Mouse (Mus musculus): ENCODE data around the gene Stk35. TPM values are rescaled to one million over a fixed set of nuclear protein-coding genes. Genes with fewer than 3 reads are reported as not detected.

The Stk35 gene
- 8.7 and 16.4 TPM in 2 replicates for polyA plus RNA-seq (2014; fragmentation: Nextera tagmentation; extraction: Ambion mirVana)

DNA sequence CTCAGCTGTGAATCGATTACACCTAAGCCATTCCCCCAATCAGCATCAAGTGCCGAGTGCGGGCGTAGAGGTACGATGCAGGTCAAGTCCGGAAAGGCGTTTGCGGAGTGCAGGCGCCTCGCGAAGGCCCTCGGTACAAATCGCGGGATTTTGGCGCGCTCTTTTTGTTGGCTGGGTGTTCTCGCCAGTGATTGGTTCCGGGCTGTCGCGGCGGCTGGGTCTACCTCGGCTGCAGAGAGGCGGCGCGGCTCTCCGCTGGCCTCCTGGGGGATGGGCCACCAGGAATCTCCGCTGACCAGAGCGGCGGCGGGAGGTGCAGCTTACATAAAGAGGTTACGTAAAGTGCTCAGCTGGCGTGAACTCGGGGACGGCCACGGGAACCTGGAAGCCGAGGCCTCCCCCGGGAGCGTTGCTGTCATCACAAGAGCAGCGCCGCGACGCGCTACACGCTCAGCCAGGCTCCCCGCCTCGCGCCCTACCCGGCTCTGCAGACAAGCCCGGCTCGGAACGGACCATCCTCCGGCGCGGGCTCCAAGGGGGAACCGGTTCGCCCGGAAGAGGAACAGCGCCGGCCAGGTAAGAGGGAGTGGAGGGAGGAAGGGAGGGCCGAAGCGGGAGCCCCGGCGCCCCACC is at the start of gene Stk35:
Gene Stk35, plus strand, starts transcription at position 247 of the 633 bp plus-strand sequence.
- under 1% methylated on average over 60 of the region's 63 CpGs for WGBS
- ATAC-seq (ENCODE audit: low FRiP score, low TSS enrichment), result peak; percentile 93
- H3K27ac ChIP-seq (ENCODE audit: low read depth, low read length), result peak within 1 kb of the TSS; percentile 91
- H3K4me1 ChIP-seq (ENCODE audit: control insufficient read depth, insufficient read depth, low read length), result peaks cover 17% of the 10 kb centered on the region
- peaks cover 13% of the 10 kb centered on the region; the same call in 1 of the 2 replicates for H3K36me3 ChIP-seq (ENCODE audit: control insufficient read depth, insufficient read depth, low read length)
- H3K4me2 ChIP-seq (replicated peaks; ENCODE audit: low read depth, low read length), result peak within 1 kb of the TSS; percentile 81
- H3K9ac ChIP-seq (ENCODE audit: low read depth, low read length), result peak within 1 kb of the TSS; percentile 91
- H3K27me3 ChIP-seq (ENCODE audit: control insufficient read depth, insufficient read depth, low read length), result no peaks in the 10 kb centered on the region
- H3K4me3 ChIP-seq (ENCODE audit: low read length), result peak within 1 kb of the TSS; percentile 76
- H3K9me3 ChIP-seq (ENCODE audit: control insufficient read depth, low read length), result no peaks in the 10 kb centered on the region

GRCm38 (mm10) chr2:129782046-129782445 is 18.3 kb upstream of the Stk35 start:
- H3K36me3 ChIP-seq (ENCODE audit: control insufficient read depth, insufficient read depth, low read length), result no peaks in the 10 kb centered on the region
- H3K4me2 ChIP-seq (replicated peaks; ENCODE audit: low read depth, low read length), result no peak overlapping the region
- no peak overlapping the region for H3K4me3 ChIP-seq (ENCODE audit: low read length)
- H3K4me1 ChIP-seq (ENCODE audit: control insufficient read depth, insufficient read depth, low read length), result no peaks in the 10 kb centered on the region
- no peak overlapping the region for H3K27ac ChIP-seq (ENCODE audit: low read depth, low read length)
- 91% methylated on average over 1 of the region's 1 CpGs for WGBS
- no peaks in the 10 kb centered on the region for H3K9me3 ChIP-seq (ENCODE audit: control insufficient read depth, low read length)
- no peak for ATAC-seq (ENCODE audit: low FRiP score, low TSS enrichment)
- H3K27me3 ChIP-seq (ENCODE audit: control insufficient read depth, insufficient read depth, low read length), result no peaks in the 10 kb centered on the region
- no peak overlapping the region for H3K9ac ChIP-seq (ENCODE audit: low read depth, low read length)

DNA sequence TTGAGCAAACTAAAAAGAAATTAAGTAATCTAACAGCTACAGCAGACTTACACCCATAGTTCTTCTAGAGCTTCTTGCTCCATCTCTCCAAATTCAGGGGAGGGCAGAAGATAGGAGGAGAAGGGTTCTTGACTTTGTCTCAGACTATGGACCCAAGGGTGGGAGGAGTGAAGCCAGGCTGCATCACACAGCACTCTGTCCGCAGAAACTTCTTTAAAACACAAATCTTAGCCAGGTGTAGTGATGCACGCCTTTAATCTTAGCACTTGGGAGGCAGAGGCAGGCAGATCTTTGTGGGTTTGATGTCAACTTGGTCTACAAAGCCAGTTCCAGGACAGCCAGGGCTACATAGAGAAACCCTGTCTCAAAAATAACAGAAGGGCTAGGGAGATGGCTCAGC is 3.8 kb upstream of the Stk35 start:
- ATAC-seq (ENCODE audit: low FRiP score, low TSS enrichment), result no peak
- no peaks in the 10 kb centered on the region for H3K4me1 ChIP-seq (ENCODE audit: control insufficient read depth, insufficient read depth, low read length)
- no peaks in the 10 kb centered on the region for H3K36me3 ChIP-seq (ENCODE audit: control insufficient read depth, insufficient read depth, low read length)
- 88% methylated on average over 2 of the region's 2 CpGs for WGBS
- H3K27ac ChIP-seq (ENCODE audit: low read depth, low read length), result no peak overlapping the region
- H3K4me2 ChIP-seq (replicated peaks; ENCODE audit: low read depth, low read length), result no peak overlapping the region
- H3K9me3 ChIP-seq (ENCODE audit: control insufficient read depth, low read length), result peaks cover 8% of the 10 kb centered on the region; the same call in 1 of the 2 replicates
- no peaks in the 10 kb centered on the region for H3K27me3 ChIP-seq (ENCODE audit: control insufficient read depth, insufficient read depth, low read length)
- H3K9ac ChIP-seq (ENCODE audit: low read depth, low read length), result no peak overlapping the region
- H3K4me3 ChIP-seq (ENCODE audit: low read length), result no peak overlapping the region

- Histone ChIP-seq H3K27ac (ENCODE audit: low read depth, low read length) (no peak overlapping the region), H3K9ac (ENCODE audit: low read depth, low read length) (no peak overlapping the region), H3K4me3 (ENCODE audit: low read length) (no peak overlapping the region), H3K36me3 (ENCODE audit: control insufficient read depth, insufficient read depth, low read length) (no peaks in the 10 kb centered on the region), H3K27me3 (ENCODE audit: control insufficient read depth, insufficient read depth, low read length) (no peaks in the 10 kb centered on the region), H3K9me3 (ENCODE audit: control insufficient read depth, low read length) (peaks cover 8% of the 10 kb centered on the region; the same call in 1 of the 2 replicates), H3K4me1 (ENCODE audit: control insufficient read depth, insufficient read depth, low read length) (peaks cover 9% of the 10 kb centered on the region), H3K4me2 (replicated peaks; ENCODE audit: low read depth, low read length) (no peak overlapping the region)
- ATAC-seq (ENCODE audit: low FRiP score, low TSS enrichment), result no peak
- WGBS, result 81% methylated on average over 1 of the region's 3 CpGs
These were observed 2.6 kb upstream of the Stk35 start for GRCm38 (mm10) chr2:129797709-129798108.

GRCm38 (mm10) chr2:129798410-129798809 is 1.9 kb upstream of the Stk35 start:
- Histone ChIP-seq H3K27me3 (ENCODE audit: control insufficient read depth, insufficient read depth, low read length) (no peaks in the 10 kb centered on the region), H3K36me3 (ENCODE audit: control insufficient read depth, insufficient read depth, low read length) (peaks cover 5% of the 10 kb centered on the region; the same call in 1 of the 2 replicates), H3K9ac (ENCODE audit: low read depth, low read length) (no peak overlapping the region), H3K4me1 (ENCODE audit: control insufficient read depth, insufficient read depth, low read length) (peaks cover 16% of the 10 kb centered on the region), H3K27ac (ENCODE audit: low read depth, low read length) (no peak overlapping the region), H3K4me2 (replicated peaks; ENCODE audit: low read depth, low read length) (no peak overlapping the region), H3K9me3 (ENCODE audit: control insufficient read depth, low read length) (peaks cover 8% of the 10 kb centered on the region; the same call in 1 of the 2 replicates), H3K4me3 (ENCODE audit: low read length) (no peak overlapping the region)
- no peak for ATAC-seq (ENCODE audit: low FRiP score, low TSS enrichment)

DNA sequence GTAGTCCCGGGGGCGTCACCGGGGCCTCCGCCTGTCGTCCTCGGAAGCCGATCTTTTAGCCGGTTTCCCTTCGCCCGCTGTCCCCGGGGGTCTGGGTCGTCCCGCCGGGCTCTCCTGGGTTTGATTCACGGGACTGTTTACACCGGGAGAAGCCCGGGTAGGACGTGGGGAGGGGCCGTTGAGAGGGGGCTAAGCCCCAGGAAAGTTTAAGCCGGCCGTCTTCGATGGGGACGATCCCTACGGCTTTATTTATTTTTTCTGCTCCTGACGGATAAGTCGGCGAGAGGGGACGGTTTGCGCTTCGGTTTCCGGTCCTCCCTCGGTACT is 550 bp downstream of the Stk35 start:
- peak overlapping the region; percentile 76 for H3K4me3 ChIP-seq (ENCODE audit: low read length)
- H3K27ac ChIP-seq (ENCODE audit: low read depth, low read length), result peak overlapping the region; percentile 91
- WGBS, result 1% methylated on average over 29 of the region's 32 CpGs
- ATAC-seq (ENCODE audit: low FRiP score, low TSS enrichment), result peak; percentile 61
- H3K27me3 ChIP-seq (ENCODE audit: control insufficient read depth, insufficient read depth, low read length), result no peaks in the 10 kb centered on the region
- H3K9me3 ChIP-seq (ENCODE audit: control insufficient read depth, low read length), result no peaks in the 10 kb centered on the region
- H3K36me3 ChIP-seq (ENCODE audit: control insufficient read depth, insufficient read depth, low read length), result peaks cover 15% of the 10 kb centered on the region; the same call in 1 of the 2 replicates
- peak overlapping the region; percentile 91 for H3K9ac ChIP-seq (ENCODE audit: low read depth, low read length)
- peak overlapping the region; percentile 61 for H3K4me2 ChIP-seq (replicated peaks; ENCODE audit: low read depth, low read length)
- H3K4me1 ChIP-seq (ENCODE audit: control insufficient read depth, insufficient read depth, low read length), result peaks cover 17% of the 10 kb centered on the region

DNA sequence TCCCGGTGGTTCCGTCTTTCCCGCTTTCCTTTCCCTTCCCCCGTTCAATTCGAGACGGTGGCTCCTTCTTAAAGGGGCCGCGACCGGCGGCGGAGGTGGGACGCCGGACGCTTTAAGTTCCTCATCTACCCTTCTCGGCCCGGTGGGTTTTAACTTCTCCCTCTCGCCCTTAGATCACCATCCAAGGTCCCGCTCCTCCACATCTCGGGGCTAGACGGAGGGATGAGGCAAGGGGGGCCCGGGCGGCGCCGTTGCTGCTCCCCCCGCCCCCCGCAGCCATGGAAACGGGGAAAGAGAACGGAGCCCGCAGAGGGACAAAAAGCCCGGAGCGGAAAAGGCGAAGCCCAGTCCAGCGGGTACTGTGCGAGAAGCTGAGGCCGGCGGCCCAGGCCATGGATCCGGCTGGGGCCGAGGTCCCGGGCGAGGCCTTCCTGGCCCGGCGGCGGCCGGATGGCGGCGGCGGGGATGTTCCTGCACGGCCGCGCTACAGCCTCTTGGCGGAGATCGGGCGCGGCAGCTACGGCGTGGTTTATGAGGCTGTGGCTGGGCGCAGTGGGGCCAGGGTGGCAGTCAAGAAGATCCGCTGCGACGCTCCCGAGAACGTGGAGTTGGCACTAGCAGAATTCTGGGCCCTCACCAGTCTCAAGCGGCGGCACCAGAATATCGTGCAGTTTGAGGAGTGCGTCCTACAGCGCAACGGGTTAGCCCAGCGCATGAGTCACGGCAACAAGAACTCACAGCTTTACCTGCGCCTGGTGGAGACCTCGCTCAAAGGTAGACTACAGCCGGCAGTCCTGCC is 1.1 kb downstream of the Stk35 start:
- H3K9ac ChIP-seq (ENCODE audit: low read depth, low read length), result peak overlapping the region; percentile 91
- peak; percentile 82 for ATAC-seq (ENCODE audit: low FRiP score, low TSS enrichment)
- WGBS, result under 1% methylated on average over 73 of the region's 73 CpGs
- no peaks in the 10 kb centered on the region for H3K9me3 ChIP-seq (ENCODE audit: control insufficient read depth, low read length)
- peaks cover 17% of the 10 kb centered on the region for H3K4me1 ChIP-seq (ENCODE audit: control insufficient read depth, insufficient read depth, low read length)
- peaks cover 15% of the 10 kb centered on the region; the same call in 1 of the 2 replicates for H3K36me3 ChIP-seq (ENCODE audit: control insufficient read depth, insufficient read depth, low read length)
- peak overlapping the region; percentile 91 for H3K27ac ChIP-seq (ENCODE audit: low read depth, low read length)
- H3K4me2 ChIP-seq (replicated peaks; ENCODE audit: low read depth, low read length), result peak overlapping the region; percentile 81
- H3K4me3 ChIP-seq (ENCODE audit: low read length), result peak overlapping the region; percentile 76
- H3K27me3 ChIP-seq (ENCODE audit: control insufficient read depth, insufficient read depth, low read length), result no peaks in the 10 kb centered on the region

DNA sequence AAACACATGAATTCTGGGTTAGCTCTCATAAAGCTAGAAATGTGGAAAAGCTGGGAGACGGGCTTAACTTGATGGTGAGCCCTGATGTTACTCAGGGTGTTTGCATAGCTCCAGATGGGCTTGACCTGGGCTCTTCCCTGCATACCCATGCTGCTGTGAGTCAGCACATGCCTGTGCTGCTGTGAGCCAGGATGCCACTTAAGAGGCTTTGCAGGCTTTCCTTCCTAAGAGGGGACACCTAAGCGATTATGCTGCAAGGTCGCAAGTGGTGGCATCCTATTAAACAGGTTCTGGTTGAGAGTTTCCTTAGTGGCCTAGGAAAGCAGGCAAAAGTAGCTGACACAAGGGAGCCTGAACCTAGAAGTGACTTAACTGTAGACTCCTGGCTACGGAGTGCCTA is 5.2 kb downstream of the Stk35 start:
- no peaks in the 10 kb centered on the region for H3K9me3 ChIP-seq (ENCODE audit: control insufficient read depth, low read length)
- ATAC-seq (ENCODE audit: low FRiP score, low TSS enrichment), result no peak
- H3K4me2 ChIP-seq (replicated peaks; ENCODE audit: low read depth, low read length), result no peak overlapping the region
- H3K27me3 ChIP-seq (ENCODE audit: control insufficient read depth, insufficient read depth, low read length), result no peaks in the 10 kb centered on the region
- H3K9ac ChIP-seq (ENCODE audit: low read depth, low read length), result 0 out of 2 replicates have a peak overlapping the region, but pooled peaks have one; percentile 4
- H3K36me3 ChIP-seq (ENCODE audit: control insufficient read depth, insufficient read depth, low read length), result peaks cover 38% of the 10 kb centered on the region
- peaks cover 17% of the 10 kb centered on the region for H3K4me1 ChIP-seq (ENCODE audit: control insufficient read depth, insufficient read depth, low read length)
- no peak overlapping the region for H3K27ac ChIP-seq (ENCODE audit: low read depth, low read length)
- H3K4me3 ChIP-seq (ENCODE audit: low read length), result no peak overlapping the region
- 85% methylated on average over 4 of the region's 4 CpGs for WGBS

DNA sequence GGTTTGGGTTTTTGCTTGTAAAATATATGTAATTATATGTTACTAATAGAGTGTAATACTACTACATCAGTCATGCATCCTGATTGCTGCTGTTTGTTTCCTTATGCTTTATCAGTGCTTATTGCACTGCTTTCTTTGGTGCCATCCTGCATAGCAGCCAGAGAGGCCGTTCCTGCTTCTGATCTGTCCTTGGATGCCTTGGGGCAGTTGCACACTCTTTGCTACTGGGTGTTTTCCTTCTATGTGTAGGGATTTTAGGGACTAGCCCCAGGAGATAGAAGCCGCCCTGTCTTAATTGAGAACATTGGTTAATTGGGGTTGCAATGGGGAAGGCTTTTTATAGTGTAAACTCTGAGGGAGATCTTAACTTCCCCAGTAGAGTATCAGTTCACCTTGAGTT is 6.2 kb downstream of the Stk35 start:
- peaks cover 17% of the 10 kb centered on the region for H3K4me1 ChIP-seq (ENCODE audit: control insufficient read depth, insufficient read depth, low read length)
- H3K9me3 ChIP-seq (ENCODE audit: control insufficient read depth, low read length), result no peaks in the 10 kb centered on the region
- no peak overlapping the region for H3K27ac ChIP-seq (ENCODE audit: low read depth, low read length)
- no peaks in the 10 kb centered on the region for H3K27me3 ChIP-seq (ENCODE audit: control insufficient read depth, insufficient read depth, low read length)
- no peak overlapping the region for H3K4me2 ChIP-seq (replicated peaks; ENCODE audit: low read depth, low read length)
- no peak for ATAC-seq (ENCODE audit: low FRiP score, low TSS enrichment)
- WGBS, result 89% methylated on average over 2 of the region's 2 CpGs
- H3K9ac ChIP-seq (ENCODE audit: low read depth, low read length), result no peak overlapping the region
- peaks cover 48% of the 10 kb centered on the region for H3K36me3 ChIP-seq (ENCODE audit: control insufficient read depth, insufficient read depth, low read length)
- no peak overlapping the region for H3K4me3 ChIP-seq (ENCODE audit: low read length)
